Mouse (Mus musculus) embryonic fibroblast, embryonic 13.5 days (primary cell): ENCODE results near the gene Coro1a.

Source experiments
- CTCF ChIP-seq: IDR thresholded peaks from 2 replicates; pipeline ENCODE4 v1.5.1; 2011; ENCODE audit warnings: mild to moderate bottlenecking, control low read depth, low read length, moderate library complexity, borderline replicate concordance; ENCODE audit not compliant: insufficient read depth
- POLR2A ChIP-seq: IDR thresholded peaks from 2 replicates; pipeline ENCODE4 v1.6.1; 2011; ENCODE audit warnings: low read depth, mild to moderate bottlenecking, control low read depth, low read length, moderate library complexity

- TF ChIP-seq POLR2A = no peak
- peak; percentile 57; the same call in 1 of the 2 replicates for TF ChIP-seq CTCF
These were observed 47.3 kb upstream of the Coro1a start for GRCm38 (mm10) chr7:126754866-126755265.
